Mouse (Mus musculus) cerebellum, adult 11-12 months (tissue): Measurements from ENCODE around the gene 9930021J03Rik.
A peak's percentile ranks its signal among the peaks of the same experiment; 100 is the strongest.

Source experiments
- DNase-seq: peaks from one replicate; pipeline ENCODE4 v3.0.0; 2022

Gene 9930021J03Rik

GRCm38 (mm10) chr19:29683844-29684540 is 121.8 kb downstream of the 9930021J03Rik start:
- DNase-seq = peak; percentile 68

GRCm38 (mm10) chr19:29680182-29681152 is 125.3 kb downstream of the 9930021J03Rik start:
- DNase-seq = no peak

GRCm38 (mm10) chr19:29678181-29678778 is 127.5 kb downstream of the 9930021J03Rik start:
- DNase-seq = no peak

- no peak for DNase-seq
These were observed 129.2 kb downstream of the 9930021J03Rik start for GRCm38 (mm10) chr19:29676479-29677193.

- no peak for DNase-seq
These were observed 130.2 kb downstream of the 9930021J03Rik start for GRCm38 (mm10) chr19:29675562-29676078.

- no peak for DNase-seq
These were observed 130.8 kb downstream of the 9930021J03Rik start for GRCm38 (mm10) chr19:29674946-29675345.

- DNase-seq = no peak
These were observed 133.1 kb downstream of the 9930021J03Rik start for GRCm38 (mm10) chr19:29672660-29673059.

GRCm38 (mm10) chr19:29671160-29671559 is 134.6 kb downstream of the 9930021J03Rik start:
- no peak for DNase-seq

- DNase-seq = no peak
These were observed 135.5 kb downstream of the 9930021J03Rik start for GRCm38 (mm10) chr19:29670247-29670646.

- DNase-seq = no peak
These were observed 137.7 kb downstream of the 9930021J03Rik start for GRCm38 (mm10) chr19:29668135-29668534.

GRCm38 (mm10) chr19:29666965-29667594 is 138.7 kb downstream of the 9930021J03Rik start:
- DNase-seq = no peak

- DNase-seq = no peak
These were observed 139.6 kb downstream of the 9930021J03Rik start for GRCm38 (mm10) chr19:29666164-29666563.

- DNase-seq = no peak
These were observed 140.9 kb downstream of the 9930021J03Rik start for GRCm38 (mm10) chr19:29664934-29665333.
